Mouse (Mus musculus) bone marrow macrophage, adult 2 months (primary cell): ENCODE results near the gene Bhlha15. TPM values are rescaled to one million over a fixed set of nuclear protein-coding genes. Genes with fewer than 3 reads are reported as not detected.

Source experiments
- H3K27ac ChIP-seq: 2 replicates; pipeline ENCODE4 v1.5.1; 2012; ENCODE audit warnings: low read depth, low read length; ENCODE audit not compliant: insufficient read depth
- H3K4me1 ChIP-seq: 2 replicates; pipeline ENCODE4 v1.6.1; 2012; ENCODE audit warnings: low read length; ENCODE audit not compliant: control insufficient read depth, insufficient read depth
- H3K4me3 ChIP-seq: 2 replicates; pipeline ENCODE4 v1.5.1; 2012; ENCODE audit warnings: mild to moderate bottlenecking, low read length, moderate library complexity; ENCODE audit not compliant: insufficient read depth
- CTCF ChIP-seq: IDR thresholded peaks from 2 replicates; pipeline ENCODE4 v1.5.1; 2012; ENCODE audit warnings: low read depth, mild to moderate bottlenecking, low read length, moderate library complexity
- POLR2A ChIP-seq: IDR thresholded peaks from 2 replicates; pipeline ENCODE4 v1.6.1; 2012; ENCODE audit warnings: mild to moderate bottlenecking, low read depth, low read length, borderline replicate concordance
- polyA plus RNA-seq: library from polyadenylated mRNA; stranded (reverse); fragments of >200 nt; gene quantifications from 2 replicates; pipeline ENCODE4 v1.2.4, GENCODE M21; 2012; ENCODE audit not compliant: missing spikeins, insufficient read depth, insufficient read length

The Bhlha15 gene
- polyA plus RNA-seq, 1 experiment = not detected

DNA sequence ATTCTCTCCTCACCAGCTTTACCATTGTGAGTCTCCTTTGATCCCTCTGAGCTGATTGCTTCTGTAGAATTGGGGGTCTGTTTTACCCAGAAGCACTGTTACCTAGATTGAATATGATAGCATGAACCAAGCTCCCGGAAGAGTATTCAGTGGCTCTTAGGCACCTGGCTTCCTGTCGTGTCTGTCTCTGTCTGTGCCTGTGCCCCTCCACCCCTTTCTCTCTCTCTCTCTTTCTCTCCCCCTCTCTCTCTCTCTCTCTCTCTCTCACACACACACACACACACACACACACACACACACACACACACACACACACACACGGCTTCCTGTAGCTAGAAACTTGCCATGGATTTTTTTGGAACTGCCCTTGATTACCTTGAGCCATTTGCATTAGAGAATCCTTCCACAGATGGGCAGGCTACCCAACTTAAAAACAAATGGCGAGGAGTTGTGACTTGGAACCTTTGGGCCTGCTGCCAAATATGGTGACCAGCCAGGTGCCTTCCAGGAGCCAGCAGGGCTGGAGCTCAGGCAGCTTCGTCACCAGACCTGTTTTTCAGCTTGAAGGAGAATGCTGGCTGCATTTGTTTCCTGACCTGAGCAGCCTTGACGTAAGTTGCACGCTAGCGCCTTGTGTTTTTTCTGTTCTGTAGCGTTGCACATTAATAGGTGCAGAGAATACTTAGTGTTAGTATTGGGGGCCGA lies 27.1 kb upstream of the Bhlha15 start:
- TF ChIP-seq CTCF (no peak), POLR2A (no peak)
- Histone ChIP-seq H3K4me1 (0 out of 2 replicates have a peak, but pooled peaks cover 2% of the 10 kb centered on the region), H3K27ac (no peak overlapping the region), H3K4me3 (no peak overlapping the region)

DNA sequence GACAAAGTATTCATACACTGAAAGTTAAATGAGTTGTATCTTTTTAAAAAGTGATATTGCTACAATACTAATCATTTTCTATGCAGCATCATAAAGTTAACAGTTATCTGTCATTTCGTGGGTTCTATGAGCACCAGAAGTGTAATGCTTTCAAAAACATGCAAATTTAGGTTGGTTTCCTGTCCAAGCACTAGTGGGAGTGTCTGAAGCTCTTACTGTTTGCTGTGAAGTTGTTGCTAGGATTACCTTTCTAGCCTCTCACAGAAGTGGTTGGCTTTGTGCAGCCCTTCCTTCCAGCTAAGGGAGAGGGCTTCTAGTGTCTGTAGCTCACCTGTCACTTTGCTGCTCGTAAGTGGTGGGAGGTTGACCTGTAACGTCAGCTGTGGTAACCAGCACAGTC lies 24.3 kb upstream of the Bhlha15 start:
- Histone ChIP-seq H3K4me3 (no peak overlapping the region), H3K27ac (no peak overlapping the region), H3K4me1 (no peaks in the 10 kb centered on the region)
- TF ChIP-seq CTCF = no peak
- TF ChIP-seq POLR2A = no peak

DNA sequence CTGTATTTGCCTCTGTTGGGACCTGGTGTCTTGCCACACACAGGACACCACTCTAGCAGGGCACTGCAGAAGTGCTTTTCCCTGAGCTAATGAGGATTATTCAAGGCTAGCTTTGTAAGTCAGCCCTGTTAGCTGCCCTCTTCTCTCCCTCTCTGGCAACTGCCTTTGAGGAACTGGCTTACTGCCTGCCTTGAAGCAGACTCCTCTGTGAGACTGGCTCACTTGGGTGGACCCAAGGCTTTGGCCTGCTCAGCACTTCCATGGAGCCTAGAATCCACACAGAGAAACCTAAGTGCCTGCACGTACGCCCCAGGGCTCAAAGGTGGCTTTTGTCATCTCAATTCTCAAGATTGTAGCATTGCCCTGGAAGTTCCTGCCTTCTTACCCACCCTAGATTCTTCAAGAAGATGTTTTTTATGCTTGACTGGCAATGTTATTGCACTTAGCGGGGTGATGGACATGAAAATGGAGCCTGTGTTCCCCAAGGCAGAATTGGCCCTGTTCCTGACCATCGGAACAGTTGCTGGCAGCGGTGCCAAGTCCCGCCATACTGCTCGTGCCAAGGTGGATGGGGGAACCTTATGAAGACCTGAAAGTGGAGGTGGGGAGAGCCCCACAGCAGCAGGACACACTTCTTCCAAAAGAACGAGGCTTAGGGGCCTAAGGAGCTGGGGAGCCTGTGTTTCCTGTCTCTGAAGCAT lies 20.7 kb upstream of the Bhlha15 start:
- TF ChIP-seq POLR2A (no peak), CTCF (no peak)
- H3K4me3 ChIP-seq = no peak overlapping the region
- H3K27ac ChIP-seq = no peak overlapping the region
- H3K4me1 ChIP-seq = no peaks in the 10 kb centered on the region

DNA sequence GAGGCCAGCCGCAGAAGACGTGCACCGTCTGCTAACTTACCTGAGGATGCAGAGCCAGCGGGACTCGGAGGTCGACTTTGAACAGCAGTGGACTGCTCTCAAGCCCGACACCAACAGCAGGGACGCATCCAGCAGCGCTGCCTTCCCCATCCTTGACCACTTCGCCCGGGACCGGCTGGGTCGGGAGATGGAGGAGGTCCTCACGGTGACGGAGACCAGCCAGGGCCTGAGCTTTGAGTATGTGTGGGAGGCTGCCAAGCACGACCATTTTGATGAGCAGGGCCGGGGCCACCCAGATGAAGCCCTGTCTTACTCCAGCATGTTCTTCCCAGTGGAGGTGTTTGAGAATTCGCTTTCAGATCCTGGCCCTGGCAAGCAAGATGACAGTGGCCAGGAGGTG lies 16.4 kb upstream of the Bhlha15 start:
- TF ChIP-seq CTCF (no peak), POLR2A (no peak)
- Histone ChIP-seq H3K4me1 (peaks cover 2% of the 10 kb centered on the region; the same call in 1 of the 2 replicates), H3K4me3 (no peak overlapping the region), H3K27ac (no peak overlapping the region)

DNA sequence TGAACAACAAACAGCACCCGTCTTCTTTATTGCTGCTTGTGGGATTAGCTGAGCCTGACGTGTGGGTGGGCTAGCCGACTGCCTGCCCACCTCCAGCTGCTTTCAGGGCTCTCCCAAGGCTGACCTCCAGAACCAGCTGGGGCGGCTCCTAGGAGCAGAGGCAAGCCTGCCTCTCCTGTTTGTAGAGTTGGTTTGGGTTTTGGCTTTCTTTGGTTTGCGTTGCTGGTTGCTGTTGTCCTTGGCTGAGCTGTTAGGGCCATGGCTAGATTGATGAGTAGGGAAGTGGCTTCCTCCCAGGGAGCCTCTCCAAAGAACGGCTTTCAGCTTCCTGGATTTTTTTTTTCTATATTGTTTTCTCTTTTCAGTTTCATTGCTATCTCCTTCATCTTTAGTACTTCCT lies 11.9 kb upstream of the Bhlha15 start:
- H3K4me1 ChIP-seq = peaks cover 2% of the 10 kb centered on the region; the same call in 1 of the 2 replicates
- TF ChIP-seq POLR2A (no peak), CTCF (no peak)
- no peak overlapping the region for H3K4me3 ChIP-seq
- H3K27ac ChIP-seq = no peak overlapping the region

DNA sequence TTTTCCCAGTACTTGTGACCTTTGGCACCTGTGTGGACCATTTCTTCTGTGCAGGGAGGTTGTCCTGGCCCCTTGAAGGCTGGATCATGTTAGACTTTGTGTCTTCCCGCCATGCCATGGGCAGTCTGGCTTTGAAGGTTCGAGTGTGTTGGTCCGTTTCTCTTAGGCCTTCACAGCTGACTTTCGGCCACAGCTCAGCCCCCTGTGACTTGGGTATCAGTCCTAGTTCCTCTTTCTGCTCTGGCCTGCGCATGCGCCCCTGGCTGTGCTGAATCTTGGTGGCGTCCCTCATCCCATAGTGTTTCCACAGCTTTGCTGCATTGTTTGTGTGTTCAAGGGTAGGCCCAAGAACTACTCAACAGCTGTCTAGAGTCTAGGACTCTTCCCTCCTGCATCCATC lies 8.8 kb upstream of the Bhlha15 start:
- TF ChIP-seq POLR2A (no peak), CTCF (no peak)
- H3K27ac ChIP-seq = no peak overlapping the region
- H3K4me1 ChIP-seq = peaks cover 2% of the 10 kb centered on the region; the same call in 1 of the 2 replicates
- H3K4me3 ChIP-seq = no peak overlapping the region

DNA sequence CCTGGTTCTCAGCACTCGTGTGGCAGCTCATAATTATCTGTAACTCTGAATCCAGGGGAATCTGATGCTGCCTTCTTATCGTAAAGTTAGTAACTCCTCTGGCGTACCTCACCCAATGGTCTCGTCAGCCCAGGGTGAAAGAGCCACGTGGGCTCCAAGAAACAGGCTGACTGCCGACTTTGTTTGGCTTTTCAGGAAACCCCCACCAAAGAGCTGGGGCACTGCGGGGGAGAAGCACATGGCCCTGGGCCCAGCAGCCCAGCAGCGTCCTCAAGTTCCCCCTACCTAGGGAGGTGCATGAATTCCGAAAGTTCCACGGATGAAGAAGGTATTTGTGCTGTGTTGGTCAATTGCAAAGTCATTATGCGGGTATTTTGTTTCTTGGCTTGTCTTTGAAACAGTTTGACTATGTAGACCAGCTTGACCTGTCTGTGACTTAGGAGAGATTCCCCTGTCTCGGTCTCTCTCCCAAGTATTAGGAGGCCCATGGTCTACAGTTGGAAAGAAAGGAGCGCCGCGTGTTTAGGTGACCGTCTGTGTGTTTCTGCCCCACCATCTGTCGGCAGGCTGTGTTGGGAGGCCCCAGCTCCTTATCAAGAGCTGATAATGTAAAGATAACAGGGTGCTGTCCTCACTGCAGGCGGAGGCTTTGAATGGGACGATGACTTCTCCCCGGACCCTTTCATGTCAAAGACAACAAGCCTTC lies 7.4 kb upstream of the Bhlha15 start:
- no peak overlapping the region for H3K27ac ChIP-seq
- peaks cover 2% of the 10 kb centered on the region; the same call in 1 of the 2 replicates for H3K4me1 ChIP-seq
- no peak for TF ChIP-seq CTCF
- TF ChIP-seq POLR2A = no peak
- no peak overlapping the region for H3K4me3 ChIP-seq

DNA sequence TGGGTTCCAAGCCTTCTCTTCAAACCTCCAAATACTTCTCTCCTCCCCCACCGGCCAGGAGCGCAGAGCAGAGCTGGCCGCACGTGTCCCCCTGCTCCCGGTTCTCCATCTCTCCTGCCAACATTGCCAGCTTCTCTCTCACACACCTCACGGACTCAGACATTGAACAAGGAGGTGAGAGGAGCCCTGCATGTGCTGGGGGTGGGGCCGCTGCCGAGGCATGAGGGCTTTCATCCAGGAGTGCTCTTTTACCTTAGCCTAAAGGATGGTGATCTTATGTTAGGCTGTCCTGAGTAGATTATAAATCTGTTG lies 6.9 kb upstream of the Bhlha15 start:
- no peak overlapping the region for H3K4me3 ChIP-seq
- H3K4me1 ChIP-seq = peaks cover under 1% of the 10 kb centered on the region; the same call in 1 of the 2 replicates

DNA sequence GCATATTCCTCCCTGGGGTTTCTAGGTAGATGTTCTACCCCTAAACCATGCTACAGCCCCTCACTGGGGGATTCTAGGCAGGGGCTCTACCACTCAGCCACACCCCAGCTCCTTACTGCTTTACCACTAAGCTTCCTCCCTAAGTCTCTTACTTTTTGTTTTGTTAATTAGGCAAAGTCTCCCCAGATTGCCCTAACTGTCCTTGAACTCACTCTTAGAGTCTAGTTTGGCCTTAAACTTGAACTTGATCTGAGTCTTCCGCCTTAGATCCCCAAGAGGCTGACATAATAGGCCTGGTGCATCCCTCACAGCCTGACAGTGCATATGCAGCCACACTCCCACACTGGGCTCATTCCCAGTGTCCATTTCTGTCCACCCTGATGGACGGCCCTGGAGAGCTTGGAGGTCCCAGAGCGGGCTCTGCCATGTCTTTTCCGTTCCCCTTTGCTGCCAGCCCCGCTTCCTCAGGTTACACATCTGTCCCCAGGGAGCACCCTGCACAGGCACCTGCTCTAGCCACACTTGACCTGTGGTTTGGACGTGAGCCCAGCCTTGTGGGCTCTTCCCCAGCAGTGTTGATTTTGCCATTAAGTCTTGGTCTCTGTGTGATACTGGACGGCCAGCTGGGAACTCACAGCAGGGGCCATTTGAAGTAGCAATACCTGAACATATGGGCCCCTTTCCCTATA lies 6.3 kb upstream of the Bhlha15 start:
- Histone ChIP-seq H3K4me3 (no peak overlapping the region), H3K27ac (no peak overlapping the region), H3K4me1 (no peaks in the 10 kb centered on the region)
- TF ChIP-seq CTCF = no peak
- no peak for TF ChIP-seq POLR2A

More for the DNA sequence above, 6.9 kb upstream of the Bhlha15 start:
- TF ChIP-seq CTCF (no peak), POLR2A (no peak)
- H3K27ac ChIP-seq = no peak overlapping the region
